Mouse (Mus musculus): ENCODE data around the gene Mpzl1.

Mpzl1 gene

DNA sequence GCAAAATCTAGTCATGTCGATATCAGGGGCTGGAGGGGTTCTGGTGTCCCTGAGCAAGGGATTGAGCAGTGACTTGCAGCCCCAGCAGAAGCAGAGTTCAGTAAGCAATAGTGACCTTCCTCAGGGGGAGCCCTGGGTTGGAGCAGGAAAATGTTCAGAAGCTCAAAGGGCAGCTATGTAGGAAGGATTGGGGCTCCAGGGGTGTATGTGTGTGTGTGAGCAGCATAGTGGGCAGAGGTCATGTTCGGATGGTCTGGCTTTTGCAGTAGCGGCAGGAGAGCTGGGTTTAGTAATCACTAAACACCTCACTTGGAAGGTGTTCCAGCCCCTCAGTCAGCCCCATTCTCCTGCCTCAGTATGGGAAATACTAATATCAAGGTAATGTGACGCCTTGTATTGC, 58.3 kb downstream of the Mpzl1 start:
- DNase-seq, result no peak

DNA sequence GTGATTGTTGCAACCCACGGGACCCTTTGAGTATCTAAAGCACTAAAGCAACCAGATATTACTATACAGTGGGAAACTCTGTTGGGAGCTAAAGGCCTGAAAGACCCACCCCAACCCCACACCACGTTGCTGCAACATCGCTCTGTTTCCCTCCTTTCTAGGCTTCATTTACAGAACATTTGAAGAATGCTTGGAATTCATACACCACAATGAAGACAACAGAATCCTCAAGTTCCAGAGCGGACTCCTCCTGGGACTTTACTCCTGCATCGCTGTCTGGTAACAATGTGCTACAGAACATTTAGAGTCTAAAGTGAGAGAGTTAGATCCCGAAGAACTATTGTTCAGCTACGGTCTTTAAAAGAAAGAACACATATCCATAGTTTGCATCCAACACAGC, 66.9 kb downstream of the Mpzl1 start:
- no peak for DNase-seq

GRCm38 (mm10) chr1:165565283-165565682, 69.1 kb downstream of the Mpzl1 start:
- no peak for DNase-seq

GRCm38 (mm10) chr1:165559073-165559472, 75.3 kb downstream of the Mpzl1 start:
- no peak for DNase-seq

DNA sequence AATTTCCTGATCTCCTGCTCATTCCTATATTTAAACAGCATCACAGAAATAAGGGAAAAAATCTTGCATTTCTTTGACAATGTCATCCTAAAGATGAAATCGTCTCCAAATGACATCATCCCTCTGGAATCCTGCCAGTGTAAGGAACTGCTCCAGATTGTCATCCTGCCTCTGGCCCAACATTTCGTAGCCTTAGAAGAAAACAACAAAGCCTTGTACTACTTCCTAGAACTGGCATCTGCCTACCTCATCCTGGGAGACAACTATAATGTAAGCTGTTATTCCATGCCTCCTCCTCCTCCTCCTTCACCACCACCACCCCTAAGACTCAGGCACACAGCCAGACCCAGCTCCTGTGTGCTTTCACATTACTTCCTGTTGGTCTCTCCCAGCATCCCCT, 77.6 kb downstream of the Mpzl1 start:
- DNase-seq, result no peak
